Mouse (Mus musculus): ENCODE measurements around the gene Shank2. TPM values are rescaled to one million over a fixed set of nuclear protein-coding genes. Genes with fewer than 3 reads are reported as not detected.

Gene Shank2
- total and polyA plus RNA-seq, 3 experiments = not detected

GRCm38 (mm10) chr7:144021801-144022200 is 20.1 kb downstream of the Shank2 start:
- TF ChIP-seq MAFK (IDR thresholded peaks at IDR 0.05; ENCODE audit: borderline replicate concordance, low read depth, low read length) (no peak), SMC3 (IDR thresholded peaks at IDR 0.05; ENCODE audit: low read depth, low read length) (no peak), SIN3A (IDR thresholded peaks at IDR 0.05; ENCODE audit: low read length) (no peak), CHD1 (IDR thresholded peaks at IDR 0.05; ENCODE audit: low read depth, low read length) (no peak), E2F4 (IDR thresholded peaks at IDR 0.05; ENCODE audit: borderline replicate concordance, low read depth, low read length) (no peak), EP300 (IDR thresholded peaks at IDR 0.05; ENCODE audit: low read depth in 1 of 2, low read length in 2 of 2) (no peak), JUND (IDR thresholded peaks at IDR 0.05; ENCODE audit: low read depth, low read length) (no peak), CTCF (IDR thresholded peaks at IDR 0.05 in 2 of 3, conservative IDR thresholded peaks at IDR 0.05 in 1 of 3; ENCODE audit: control insufficient read depth in 1 of 3, insufficient read depth in 1 of 3, low read depth in 2 of 3, low read length in 3 of 3, poor library complexity in 1 of 3, severe bottlenecking in 1 of 3) (no peak), TCF12 (IDR thresholded peaks at IDR 0.05; ENCODE audit: low read depth, low read length) (no peak), TAL1 (IDR thresholded peaks at IDR 0.05; ENCODE audit: low read length) (no peak), NRF1 (IDR thresholded peaks at IDR 0.05; ENCODE audit: insufficient read depth, low read depth, low read length, poor library complexity, severe bottlenecking) (no peak), CHD2 (IDR thresholded peaks at IDR 0.05; ENCODE audit: low read length) (no peak), ELF1 (IDR thresholded peaks at IDR 0.05; ENCODE audit: low read depth, low read length) (no peak), MEF2A (IDR thresholded peaks at IDR 0.05; ENCODE audit: extremely low read depth, insufficient replicate concordance, low read depth, low read length, poor library complexity, severe bottlenecking) (no peak), ZKSCAN1 (IDR thresholded peaks at IDR 0.05; ENCODE audit: low read depth, low read length) (no peak), GATA1 (IDR thresholded peaks at IDR 0.05; ENCODE audit: low read depth, low read length) (no peak), ZNF384 (IDR thresholded peaks at IDR 0.05; ENCODE audit: low read depth, low read length) (no peak), MYB (IDR thresholded peaks at IDR 0.05; ENCODE audit: low read depth, low read length) (no peak)
- Histone ChIP-seq H3K27ac (ENCODE audit: control insufficient read depth, low read depth, low read length) (no peak overlapping the region), H3K4me3 (ENCODE audit: control insufficient read depth in 1 of 2, insufficient read depth in 1 of 2, low read depth in 2 of 2, low read length in 2 of 2) (no peak overlapping the region), H3K4me1 (ENCODE audit: control insufficient read depth in 1 of 2, insufficient read depth in 2 of 2, low read length in 2 of 2) (no peaks in the 10 kb centered on the region), H3K36me3 (ENCODE audit: control insufficient read depth in 1 of 2, insufficient read depth in 2 of 2, low read length in 2 of 2) (no peaks in the 10 kb centered on the region), H3K27me3 (ENCODE audit: control insufficient read depth in 1 of 2, insufficient read depth in 2 of 2, low read length in 2 of 2) (no peaks in the 10 kb centered on the region), H3K79me2 (ENCODE audit: control insufficient read depth, insufficient read depth, low read length, poor library complexity) (no peaks in the 10 kb centered on the region), H3K9ac (ENCODE audit: control insufficient read depth, low read depth, low read length, poor library complexity, severe bottlenecking) (no peak overlapping the region), H3K9me3 (replicated peaks; ENCODE audit: insufficient read depth, low read length) (no peaks in the 10 kb centered on the region)
- DNase-seq (ENCODE audit: low read depth, low spot score) = no peak

GRCm38 (mm10) chr7:144022682-144023081 is 21.0 kb downstream of the Shank2 start:
- no peak overlapping the region for H3K4me3 ChIP-seq (ENCODE audit: control insufficient read depth in 1 of 2, insufficient read depth in 1 of 2, low read depth in 2 of 2, low read length in 2 of 2)
- DNase-seq (ENCODE audit: low read depth, low spot score) = no peak
- no peak overlapping the region for H3K27ac ChIP-seq (ENCODE audit: control insufficient read depth, low read depth, low read length)
- no peak for TF ChIP-seq ELF1 (IDR thresholded peaks at IDR 0.05; ENCODE audit: low read depth, low read length)
- no peak for TF ChIP-seq TBP (IDR thresholded peaks at IDR 0.05; ENCODE audit: low read depth, low read length)
- TF ChIP-seq SMC3 (IDR thresholded peaks at IDR 0.05; ENCODE audit: low read depth, low read length) = no peak
- no peak for TF ChIP-seq ZMIZ1 (IDR thresholded peaks at IDR 0.05; ENCODE audit: low read depth, low read length)
- TF ChIP-seq NELFE (IDR thresholded peaks at IDR 0.05; ENCODE audit: low read depth, low read length) = no peak
- no peak for TF ChIP-seq CHD2 (IDR thresholded peaks at IDR 0.05; ENCODE audit: low read length)
- TF ChIP-seq MYC (IDR thresholded peaks at IDR 0.05; ENCODE audit: low read depth, low read length) = no peak
- TF ChIP-seq MAX (IDR thresholded peaks at IDR 0.05; ENCODE audit: low read length) = no peak
- TF ChIP-seq TAL1 (IDR thresholded peaks at IDR 0.05; ENCODE audit: low read length) = no peak
- no peak for TF ChIP-seq POLR2A (IDR thresholded peaks at IDR 0.05; ENCODE audit: control insufficient read depth in 1 of 2, insufficient read depth in 1 of 2, low read depth in 1 of 2, low read length in 2 of 2, poor library complexity in 1 of 2)
- no peak for TF ChIP-seq USF2 (IDR thresholded peaks at IDR 0.05; ENCODE audit: borderline replicate concordance in 1 of 2, insufficient read depth in 1 of 2, low read depth in 1 of 2, low read length in 2 of 2)
- TF ChIP-seq GATA1 (IDR thresholded peaks at IDR 0.05; ENCODE audit: low read depth, low read length) = no peak
- no peak for TF ChIP-seq JUND (IDR thresholded peaks at IDR 0.05; ENCODE audit: low read depth, low read length)
- no peak for TF ChIP-seq GABPA (IDR thresholded peaks at IDR 0.05; ENCODE audit: low read depth, low read length)
- no peak for TF ChIP-seq BHLHE40 (IDR thresholded peaks at IDR 0.05; ENCODE audit: borderline replicate concordance, low read depth, low read length)
- no peak for TF ChIP-seq MAZ (IDR thresholded peaks at IDR 0.05; ENCODE audit: low read depth, low read length)
- no peak for TF ChIP-seq CHD1 (IDR thresholded peaks at IDR 0.05; ENCODE audit: low read depth, low read length)
- TF ChIP-seq MXI1 (IDR thresholded peaks at IDR 0.05; ENCODE audit: low read depth, low read length) = no peak
- TF ChIP-seq UBTF (IDR thresholded peaks at IDR 0.05; ENCODE audit: borderline replicate concordance, insufficient read depth, low read depth, low read length) = no peak
- no peaks in the 10 kb centered on the region for H3K36me3 ChIP-seq (ENCODE audit: control insufficient read depth in 1 of 2, insufficient read depth in 2 of 2, low read length in 2 of 2)
- no peaks in the 10 kb centered on the region for H3K4me1 ChIP-seq (ENCODE audit: control insufficient read depth in 1 of 2, insufficient read depth in 2 of 2, low read length in 2 of 2)
- no peaks in the 10 kb centered on the region for H3K9me3 ChIP-seq (replicated peaks; ENCODE audit: insufficient read depth, low read length)
- no peaks in the 10 kb centered on the region for H3K79me2 ChIP-seq (ENCODE audit: control insufficient read depth, insufficient read depth, low read length, poor library complexity)
- H3K27me3 ChIP-seq (ENCODE audit: control insufficient read depth in 1 of 2, insufficient read depth in 2 of 2, low read length in 2 of 2) = no peaks in the 10 kb centered on the region
- no peak overlapping the region for H3K9ac ChIP-seq (ENCODE audit: control insufficient read depth, low read depth, low read length, poor library complexity, severe bottlenecking)
